Mouse (Mus musculus) testis, postnatal 14 days (tissue): ENCODE measurements at regions not wholly inside any gene's neighbourhood (a gene's known extent, or its start where the extent isn't known, plus 50 kb on each side); places are given as distances from the start of the nearest gene placed in this dataset.
"Not testable (repeated sequence)": the region's sequence is repeated elsewhere in the genome, so short reads cannot be mapped to it uniquely, and the experiment has no call there.

Source experiments
- DNase-seq: peaks from one replicate; pipeline ENCODE4 v3.0.0; 2021; ENCODE audit warnings: low spot score

DNA sequence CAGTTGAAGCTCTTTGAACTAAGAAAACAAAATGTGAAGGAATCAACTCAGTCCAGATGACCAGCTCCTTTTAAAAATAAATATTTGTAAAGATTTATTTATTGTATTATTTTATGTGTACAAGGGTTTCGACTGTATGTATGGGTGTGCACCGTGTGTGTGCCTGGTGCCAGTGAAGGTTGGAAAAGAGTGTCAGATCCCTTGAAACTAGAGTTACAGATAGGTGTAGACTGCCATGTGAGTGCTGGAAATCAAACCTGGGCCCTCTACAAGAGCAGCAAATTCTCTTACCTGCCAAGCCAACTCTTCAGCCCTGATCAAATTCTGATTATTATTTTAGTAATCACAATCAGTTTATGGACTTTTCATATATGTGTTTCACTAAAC lies 140.2 kb upstream of the Gm12728 start:
- no peak for DNase-seq

DNA sequence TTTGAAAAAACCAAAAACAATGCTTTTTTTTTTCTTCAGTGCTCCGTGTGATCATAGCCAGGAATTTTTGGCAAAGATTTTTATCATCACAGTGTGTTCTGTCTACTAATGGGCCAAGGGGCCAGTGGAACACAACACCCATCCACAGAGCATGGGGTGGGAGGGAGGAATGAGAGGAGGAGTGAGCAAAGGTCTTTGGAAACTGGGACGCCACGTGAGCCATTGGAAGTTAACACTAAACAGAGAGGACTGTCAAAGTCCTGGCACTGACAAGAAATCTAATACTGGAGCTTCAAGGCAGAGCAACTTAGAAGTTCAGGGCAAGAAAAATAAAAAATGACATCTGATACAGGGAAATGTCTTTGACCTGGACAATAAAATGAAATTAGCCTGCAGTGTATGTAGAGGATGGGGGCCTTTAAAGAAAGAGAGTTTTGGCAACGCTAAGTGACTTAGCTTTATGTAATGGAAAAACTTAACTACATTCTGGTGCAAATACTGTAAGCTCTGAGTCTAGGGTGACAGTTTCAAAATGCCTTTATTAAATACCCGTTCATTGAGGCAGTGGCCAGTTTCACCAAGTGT lies 133.5 kb upstream of the Gm12728 start:
- peak; percentile 42 for DNase-seq

DNA sequence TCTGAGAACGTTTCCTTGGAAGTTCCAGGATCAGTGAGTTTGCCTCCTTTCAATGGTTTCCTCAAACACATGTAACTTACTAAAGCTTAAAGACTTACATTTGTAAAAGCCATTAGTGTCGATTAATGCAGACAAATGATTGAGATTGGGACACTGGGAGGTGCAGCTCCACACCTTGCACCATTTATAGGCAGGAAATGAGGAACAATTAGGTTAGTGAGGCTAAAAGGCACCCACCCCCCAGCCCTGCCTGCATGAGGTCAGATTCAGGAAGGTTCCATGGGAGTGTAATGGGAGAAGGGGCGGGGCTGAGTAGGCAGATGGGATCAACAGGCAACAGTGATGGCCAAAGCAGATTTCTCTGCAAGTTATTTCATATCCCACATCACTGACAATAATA lies 131.1 kb upstream of the Gm12728 start:
- no peak for DNase-seq

DNA sequence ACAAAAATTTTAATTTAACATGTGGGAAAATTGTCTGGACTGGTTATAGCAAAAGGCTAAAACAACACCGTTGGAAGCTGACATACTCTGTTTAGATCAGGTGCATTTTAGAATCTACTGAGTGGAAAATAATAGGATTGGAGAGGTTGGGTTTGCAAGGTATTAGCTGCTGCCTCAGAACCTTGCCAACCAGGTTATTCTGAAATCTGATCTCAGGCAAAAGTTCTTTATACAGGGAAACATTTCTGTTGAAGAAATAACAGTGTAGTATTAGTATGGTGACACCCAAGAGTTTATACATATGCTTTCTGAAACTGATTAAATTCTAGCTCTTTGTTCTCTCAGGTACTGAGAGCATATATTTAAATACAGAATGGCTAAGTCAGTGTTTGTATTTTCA lies 113.0 kb upstream of the Gm12728 start:
- DNase-seq = no peak

- DNase-seq = no peak
Measured at GRCm38 (mm10) chr4:105690716-105691115, 99.0 kb upstream of the Gm12728 start.

GRCm38 (mm10) chr4:105692380-105692779 lies 97.3 kb upstream of the Gm12728 start:
- no peak for DNase-seq

DNA sequence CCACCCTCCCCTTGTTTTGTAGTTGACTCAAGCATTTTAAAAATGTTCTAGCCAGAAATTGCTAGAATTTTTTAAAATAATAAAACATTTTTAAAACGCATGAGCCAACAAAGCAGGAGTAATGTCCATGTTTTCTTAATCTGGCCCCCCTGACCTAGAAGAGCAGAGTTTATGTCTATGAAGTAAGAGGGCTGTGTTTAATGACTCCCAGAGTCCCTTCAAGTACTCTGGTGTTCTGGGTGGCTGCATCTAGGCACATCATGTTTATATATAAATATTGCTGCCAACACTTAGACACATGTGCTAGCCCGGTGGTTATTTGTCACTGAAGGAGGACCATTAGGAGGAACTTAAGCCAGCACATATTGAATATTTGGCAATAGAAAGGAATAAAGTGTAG lies 93.8 kb upstream of the Gm12728 start:
- DNase-seq = no peak

- DNase-seq = no peak
Measured at GRCm38 (mm10) chr4:105697123-105697522, 92.5 kb upstream of the Gm12728 start.

- DNase-seq = no peak
Measured at GRCm38 (mm10) chr4:105702036-105702435, 87.6 kb upstream of the Gm12728 start.

GRCm38 (mm10) chr4:105703408-105703807 lies 86.3 kb upstream of the Gm12728 start:
- no peak for DNase-seq

DNA sequence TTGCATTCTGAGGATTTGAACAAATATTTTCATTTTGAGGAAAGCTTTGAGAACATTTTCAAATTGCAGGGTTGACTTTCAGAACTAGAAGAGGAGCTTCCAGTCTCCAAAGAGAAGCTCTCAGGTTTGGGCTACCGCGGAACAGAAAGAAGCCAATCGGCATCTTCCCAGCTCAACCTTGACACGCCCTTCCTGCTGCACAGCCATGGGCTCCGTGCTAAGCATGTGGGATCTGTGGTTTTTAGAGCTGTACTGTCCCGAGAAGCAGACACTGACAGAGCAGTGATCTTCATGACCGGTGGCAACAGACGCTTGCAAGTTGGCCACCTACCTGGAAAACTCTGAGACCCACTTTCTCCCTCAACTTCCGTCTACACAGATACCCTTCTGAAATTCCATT lies 85.4 kb upstream of the Gm12728 start:
- DNase-seq = no peak

DNA sequence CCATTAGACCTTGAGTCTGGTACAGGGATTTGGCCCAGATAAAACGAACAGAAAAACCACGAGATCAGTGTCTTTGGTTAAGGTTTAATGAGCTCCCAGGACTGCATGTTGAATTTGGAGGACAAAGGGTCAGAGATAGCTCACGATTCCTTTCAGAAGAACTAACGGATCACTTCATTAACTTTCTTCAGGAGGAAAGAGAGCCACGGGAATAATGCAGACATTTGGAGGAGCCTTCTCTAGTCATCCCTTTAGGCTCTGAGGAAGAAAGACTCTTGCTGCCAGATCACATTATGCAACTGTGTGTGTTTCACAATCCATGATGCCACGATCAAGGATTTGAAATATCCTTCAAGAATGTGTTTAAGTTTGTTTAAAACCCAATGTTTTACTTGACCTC lies 83.7 kb upstream of the Gm12728 start:
- no peak for DNase-seq

DNA sequence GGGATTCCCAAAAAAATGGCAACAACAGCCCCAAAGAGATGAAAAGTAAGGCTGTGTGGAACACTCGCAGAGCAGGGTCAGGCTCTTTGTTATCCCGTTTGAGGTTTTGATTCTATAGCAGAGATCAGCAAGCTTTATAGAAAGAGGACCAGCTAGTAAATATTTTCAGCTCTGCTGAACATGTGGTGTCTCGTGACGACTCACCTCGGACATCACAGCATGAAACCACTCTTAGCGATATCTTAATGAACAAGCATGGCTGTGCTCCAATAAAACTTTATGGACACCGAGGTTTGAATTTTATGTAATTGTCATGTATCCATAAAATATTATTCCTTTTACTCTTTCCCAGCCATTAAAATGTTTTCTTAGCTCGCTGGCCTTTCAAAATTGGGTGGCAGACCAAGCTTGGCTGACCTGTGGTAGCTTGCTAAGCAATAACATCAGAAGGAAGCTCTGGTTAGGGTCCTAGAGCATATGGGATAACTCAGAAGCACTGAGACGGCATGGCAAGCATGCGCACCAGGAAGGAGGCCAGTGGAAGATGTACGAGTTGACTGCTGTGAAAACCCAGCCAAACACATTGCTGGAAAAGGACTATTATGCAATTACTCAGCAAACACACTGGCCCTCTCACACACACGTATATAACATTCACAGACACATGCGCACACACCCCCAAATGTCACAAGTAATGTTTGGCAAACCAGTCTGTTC lies 81.4 kb upstream of the Gm12728 start:
- DNase-seq = no peak

DNA sequence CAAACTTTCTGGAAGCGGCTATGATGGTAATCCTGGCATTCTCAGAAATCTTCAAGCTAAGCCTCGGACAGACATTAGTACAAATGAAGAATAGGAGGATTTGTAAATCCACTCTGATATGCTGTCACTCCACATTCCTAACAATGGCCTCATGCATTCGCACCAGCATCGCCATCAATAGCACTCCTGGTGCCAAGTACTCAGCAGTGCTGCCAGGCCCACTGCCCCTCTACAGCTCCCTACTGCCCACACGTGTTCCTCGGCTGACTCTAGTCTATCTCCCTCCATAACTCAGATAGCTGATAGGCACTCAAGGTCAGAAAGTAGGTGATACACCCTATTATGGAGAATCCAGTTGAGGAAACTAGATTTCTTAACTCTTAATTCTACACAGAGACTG lies 75.7 kb upstream of the Gm12728 start:
- peak; percentile 13 for DNase-seq

DNA sequence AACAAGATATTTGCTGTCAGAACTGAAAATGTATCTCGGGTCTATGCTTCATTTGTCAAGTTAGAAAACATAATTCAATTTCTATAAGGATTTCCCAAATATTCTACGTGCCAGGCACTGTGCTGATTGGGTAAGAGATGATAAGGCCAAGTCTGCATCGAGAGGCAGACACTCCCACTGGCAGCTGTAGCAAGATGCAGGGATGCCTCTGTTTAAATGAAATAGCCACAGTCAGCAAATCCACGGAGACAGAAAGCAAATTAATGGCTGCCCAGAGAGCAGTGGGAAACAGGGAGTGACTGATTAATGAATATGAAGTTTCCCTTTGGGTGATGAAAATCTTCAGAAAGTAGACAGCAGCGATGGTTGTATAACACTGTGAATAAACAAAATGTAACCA lies 71.6 kb upstream of the Gm12728 start:
- no peak for DNase-seq

- no peak for DNase-seq
Measured at GRCm38 (mm10) chr4:105728696-105729095, 61.0 kb upstream of the Gm12728 start.

- no peak for DNase-seq
Measured at GRCm38 (mm10) chr4:105730900-105731299, 58.8 kb upstream of the Gm12728 start.

DNA sequence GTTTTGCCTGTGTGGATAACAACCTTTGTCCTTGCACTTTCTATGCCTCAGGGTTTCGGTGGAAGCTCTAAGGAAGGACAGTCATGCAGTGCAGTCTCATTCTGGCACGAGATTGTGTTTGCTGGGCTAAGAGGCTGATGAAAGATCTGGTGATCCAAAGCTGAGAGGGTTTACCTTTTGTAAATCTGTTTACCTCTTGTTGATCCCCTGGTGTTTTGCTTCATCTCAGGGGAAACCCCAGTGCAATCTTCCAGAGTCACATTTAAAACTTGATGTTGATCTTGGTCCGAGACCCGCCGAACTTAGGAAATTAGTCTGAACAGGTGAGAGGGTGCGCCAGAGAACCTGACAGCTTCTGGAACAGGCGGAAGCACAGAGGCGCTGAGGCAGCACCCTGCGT lies 54.6 kb upstream of the Gm12728 start:
- DNase-seq = not testable (repeated sequence)
